Mouse (Mus musculus): ENCODE results near the gene 0610040J01Rik. TPM values are rescaled to one million over a fixed set of nuclear protein-coding genes. Genes with fewer than 3 reads are reported as not detected.

0610040J01Rik gene
- polyA plus RNA-seq, 1 experiment from 2014 or later = 53.4 TPM

DNA sequence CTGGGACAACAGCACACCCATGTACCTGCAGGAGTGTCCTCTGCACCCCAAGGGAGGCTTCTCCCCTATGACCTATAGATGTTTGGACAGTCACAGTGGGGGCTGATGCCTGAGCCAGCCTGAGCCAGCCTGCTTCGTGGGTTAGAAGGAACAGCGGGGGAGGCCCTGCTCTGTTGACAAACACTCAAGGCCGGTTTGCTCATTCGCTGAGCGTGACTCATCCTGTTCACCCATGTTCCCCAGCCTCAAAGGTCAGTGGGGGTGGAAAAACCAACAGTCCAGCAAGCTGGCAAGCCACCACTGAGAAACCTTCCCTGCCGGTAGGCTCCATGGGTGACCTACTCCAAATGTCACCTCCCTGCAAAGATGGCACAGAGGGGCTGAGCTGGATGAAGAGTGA lies 124.6 kb downstream of the 0610040J01Rik start:
- Histone ChIP-seq H3K4me3 (replicated peaks; ENCODE audit: low read depth, low read length) (no peak overlapping the region), H3K27me3 (ENCODE audit: insufficient read depth, low read length) (no peaks in the 10 kb centered on the region), H3K4me1 (replicated peaks; ENCODE audit: insufficient read depth, low read length) (peaks cover 12% of the 10 kb centered on the region), H3K36me3 (ENCODE audit: insufficient read depth, low read length) (0 out of 2 replicates have a peak, but pooled peaks cover 3% of the 10 kb centered on the region), H3K4me2 (ENCODE audit: low read length) (no peak overlapping the region), H3K9me3 (replicated peaks; ENCODE audit: low read length) (no peaks in the 10 kb centered on the region), H3K27ac (0 out of 2 replicates have a peak overlapping the region, but pooled peaks have one; percentile 15), H3K9ac (ENCODE audit: low read depth, low read length) (no peak overlapping the region)
- DNase-seq (ENCODE audit: low spot score) (peak; percentile 55), ATAC-seq (replicated peaks; ENCODE audit: low FRiP score, low read depth) (peak; percentile 94)
- WGBS = 36% methylated on average over 6 of the region's 6 CpGs
- no peak for TF ChIP-seq CTCF (IDR thresholded peaks at IDR 0.05; ENCODE audit: low read depth)

- ATAC-seq (replicated peaks; ENCODE audit: low FRiP score, low read depth) = no peak
- H3K27ac ChIP-seq = no peak overlapping the region
- H3K36me3 ChIP-seq (ENCODE audit: insufficient read depth, low read length) = 0 out of 2 replicates have a peak, but pooled peaks cover 3% of the 10 kb centered on the region
- WGBS = 73% methylated on average over 4 of the region's 4 CpGs
- no peaks in the 10 kb centered on the region for H3K9me3 ChIP-seq (replicated peaks; ENCODE audit: low read length)
- peaks cover 7% of the 10 kb centered on the region for H3K4me1 ChIP-seq (replicated peaks; ENCODE audit: insufficient read depth, low read length)
- TF ChIP-seq CTCF (IDR thresholded peaks at IDR 0.05; ENCODE audit: low read depth) = no peak
- H3K9ac ChIP-seq (ENCODE audit: low read depth, low read length) = no peak overlapping the region
- H3K4me2 ChIP-seq (ENCODE audit: low read length) = no peak overlapping the region
- H3K27me3 ChIP-seq (ENCODE audit: insufficient read depth, low read length) = no peaks in the 10 kb centered on the region
- H3K4me3 ChIP-seq (replicated peaks; ENCODE audit: low read depth, low read length) = no peak overlapping the region
- no peak for DNase-seq (ENCODE audit: low spot score)
Measured at GRCm38 (mm10) chr5:63938575-63938974, 126.4 kb downstream of the 0610040J01Rik start.

DNA sequence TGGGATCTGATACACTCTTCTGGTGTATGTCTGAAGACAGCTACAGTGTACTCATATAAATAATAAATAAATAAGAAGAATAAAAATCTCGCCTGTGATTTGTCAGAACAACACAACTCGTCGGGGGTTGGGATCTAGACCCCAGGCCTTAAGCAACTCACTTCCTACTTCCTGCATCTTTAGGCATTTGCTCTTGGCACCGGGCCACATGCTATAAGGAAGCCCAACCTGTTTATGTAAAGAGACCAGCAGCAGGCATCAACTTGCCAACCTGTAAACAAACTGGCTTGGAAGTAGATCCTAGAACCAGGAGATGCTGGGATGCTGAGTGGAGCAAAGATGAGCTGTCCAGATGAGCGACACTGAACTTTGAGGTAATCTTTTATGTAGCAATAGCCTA lies 129.7 kb downstream of the 0610040J01Rik start:
- H3K4me3 ChIP-seq (replicated peaks; ENCODE audit: low read depth, low read length) = no peak overlapping the region
- no peak for TF ChIP-seq CTCF (IDR thresholded peaks at IDR 0.05; ENCODE audit: low read depth)
- H3K9me3 ChIP-seq (replicated peaks; ENCODE audit: low read length) = no peaks in the 10 kb centered on the region
- 65% methylated on average over 5 of the region's 5 CpGs for WGBS
- no peak overlapping the region for H3K9ac ChIP-seq (ENCODE audit: low read depth, low read length)
- H3K4me1 ChIP-seq (replicated peaks; ENCODE audit: insufficient read depth, low read length) = peaks cover 3% of the 10 kb centered on the region
- H3K27me3 ChIP-seq (ENCODE audit: insufficient read depth, low read length) = no peaks in the 10 kb centered on the region
- DNase-seq (ENCODE audit: low spot score) = no peak
- no peak overlapping the region for H3K4me2 ChIP-seq (ENCODE audit: low read length)
- no peak overlapping the region for H3K27ac ChIP-seq
- H3K36me3 ChIP-seq (ENCODE audit: insufficient read depth, low read length) = no peaks in the 10 kb centered on the region
- ATAC-seq (replicated peaks; ENCODE audit: low FRiP score, low read depth) = no peak

DNA sequence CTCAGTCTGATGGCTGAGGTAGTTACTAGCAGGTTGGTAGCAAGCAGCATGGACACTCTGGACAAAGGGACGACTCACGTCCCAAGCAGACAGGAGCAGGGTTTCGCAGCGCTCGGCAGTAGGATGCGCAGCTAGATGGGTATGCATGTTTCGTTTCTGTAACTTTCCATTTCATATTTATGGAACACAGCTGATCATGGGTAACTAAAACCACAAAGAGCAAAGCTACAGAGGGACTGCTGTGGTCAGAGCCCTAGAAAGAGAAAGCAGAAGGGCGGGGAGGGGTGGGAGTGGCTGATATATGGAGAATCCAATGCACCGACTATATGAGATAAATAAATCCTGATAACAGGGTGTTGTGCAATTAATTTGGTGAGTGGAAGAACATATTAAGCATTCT lies 131.1 kb downstream of the 0610040J01Rik start:
- Histone ChIP-seq H3K9ac (ENCODE audit: low read depth, low read length) (no peak overlapping the region), H3K27me3 (ENCODE audit: insufficient read depth, low read length) (no peaks in the 10 kb centered on the region), H3K4me1 (replicated peaks; ENCODE audit: insufficient read depth, low read length) (no peaks in the 10 kb centered on the region; the same call in 1 of the 2 replicates), H3K9me3 (replicated peaks; ENCODE audit: low read length) (no peaks in the 10 kb centered on the region), H3K4me3 (replicated peaks; ENCODE audit: low read depth, low read length) (no peak overlapping the region), H3K4me2 (ENCODE audit: low read length) (no peak overlapping the region), H3K36me3 (ENCODE audit: insufficient read depth, low read length) (no peaks in the 10 kb centered on the region), H3K27ac (no peak overlapping the region)
- TF ChIP-seq CTCF (IDR thresholded peaks at IDR 0.05; ENCODE audit: low read depth) = no peak
- no peak for ATAC-seq (replicated peaks; ENCODE audit: low FRiP score, low read depth)
- DNase-seq (ENCODE audit: low spot score) = no peak
- WGBS = 86% methylated on average over 9 of the region's 9 CpGs

- WGBS = 51% methylated on average over 8 of the region's 8 CpGs
- no peak overlapping the region for H3K4me2 ChIP-seq (ENCODE audit: low read length)
- H3K27ac ChIP-seq = no peak overlapping the region
- H3K4me1 ChIP-seq (replicated peaks; ENCODE audit: insufficient read depth, low read length) = peaks cover 14% of the 10 kb centered on the region
- no peak overlapping the region for H3K9ac ChIP-seq (ENCODE audit: low read depth, low read length)
- ATAC-seq (replicated peaks; ENCODE audit: low FRiP score, low read depth) (no peak), DNase-seq (ENCODE audit: low spot score) (no peak)
- H3K36me3 ChIP-seq (ENCODE audit: insufficient read depth, low read length) = no peaks in the 10 kb centered on the region
- H3K9me3 ChIP-seq (replicated peaks; ENCODE audit: low read length) = no peaks in the 10 kb centered on the region
- no peak for TF ChIP-seq CTCF (IDR thresholded peaks at IDR 0.05; ENCODE audit: low read depth)
- no peak overlapping the region for H3K4me3 ChIP-seq (replicated peaks; ENCODE audit: low read depth, low read length)
- no peaks in the 10 kb centered on the region for H3K27me3 ChIP-seq (ENCODE audit: insufficient read depth, low read length)
Measured at GRCm38 (mm10) chr5:63947526-63947925, 135.4 kb downstream of the 0610040J01Rik start.

DNA sequence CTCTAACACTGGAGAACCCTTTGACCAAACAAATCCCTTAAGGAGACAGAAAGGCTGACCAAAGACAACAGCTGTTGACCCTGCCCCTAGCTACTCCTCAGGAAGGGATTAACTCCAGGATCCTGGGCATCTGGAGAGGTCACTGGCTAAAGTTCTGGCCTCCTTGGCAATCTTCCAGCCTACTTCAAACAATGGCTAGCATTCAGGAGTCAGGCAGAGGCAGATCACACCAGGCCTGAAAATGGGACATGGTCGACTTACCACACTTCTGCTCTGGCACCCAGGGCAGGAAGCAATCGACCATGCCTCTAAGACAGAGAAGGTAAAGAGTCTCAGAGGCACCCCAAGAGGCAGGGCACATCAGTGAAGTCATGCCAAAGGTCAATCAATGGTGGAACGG lies 137.0 kb downstream of the 0610040J01Rik start:
- peak; percentile 62 for DNase-seq (ENCODE audit: low spot score)

More for the DNA sequence above, 137.0 kb downstream of the 0610040J01Rik start:
- peaks cover 14% of the 10 kb centered on the region for H3K4me1 ChIP-seq (replicated peaks; ENCODE audit: insufficient read depth, low read length)
- no peaks in the 10 kb centered on the region for H3K27me3 ChIP-seq (ENCODE audit: insufficient read depth, low read length)
- TF ChIP-seq CTCF (IDR thresholded peaks at IDR 0.05; ENCODE audit: low read depth) = no peak
- peak; percentile 68 for ATAC-seq (replicated peaks; ENCODE audit: low FRiP score, low read depth)
- H3K4me2 ChIP-seq (ENCODE audit: low read length) = no peak overlapping the region
- WGBS = 10% methylated on average over 3 of the region's 3 CpGs
- H3K9ac ChIP-seq (ENCODE audit: low read depth, low read length) = no peak overlapping the region
- H3K27ac ChIP-seq = 0 out of 2 replicates have a peak overlapping the region, but pooled peaks have one; percentile 8
- H3K4me3 ChIP-seq (replicated peaks; ENCODE audit: low read depth, low read length) = no peak overlapping the region
- H3K9me3 ChIP-seq (replicated peaks; ENCODE audit: low read length) = no peaks in the 10 kb centered on the region
- no peaks in the 10 kb centered on the region for H3K36me3 ChIP-seq (ENCODE audit: insufficient read depth, low read length)

Other genes starting within 250 kb of the 0610040J01Rik start
- 0.43 TPM in 2 replicates for gene Nwd2, start 163.3 kb upstream of the 0610040J01Rik start, polyA plus RNA-seq (2015; fragmentation: Nextera tagmentation; extraction: Ambion mirVana)
- gene Rell1, start 156.5 kb downstream of the 0610040J01Rik start, polyA plus RNA-seq (2015; fragmentation: Nextera tagmentation; extraction: Ambion mirVana) = 25.5 and 27.7 TPM in 2 replicates

All from kidney, postnatal 0 days (tissue).